Comparison of ENCODE assay signal across 9 mouse cellular contexts in genomic region chr1:194808261-194808660, GRCm38 (mm10).
DNase-seq lines count a peak whose midpoint lies in the region; ATAC-seq and TF ChIP-seq lines count a peak whose summit lies in the region.
"Had no signal": no experiment of that assay in that cellular context is flagged by ENCODE, and none has a peak within 500 bp of the region (broad histone marks: within the 10 kb centered on the region; RNA-seq: fewer than 3 reads in every experiment).

No protein-coding gene starts in this region.

- H3K9ac ChIP-seq in lung, postnatal 0 days (replicated peaks; ENCODE audit: low read depth), result no peak overlapping the region
- no peak overlapping the region for H3K9ac ChIP-seq in liver, embryonic 12.5 days
- no peak overlapping the region for H3K9ac ChIP-seq in midbrain, embryonic 14.5 days (replicated peaks; ENCODE audit: low read length)

- H3K4me1 ChIP-seq in heart, embryonic 10.5 days, result no peaks in the 10 kb centered on the region
- no peaks in the 10 kb centered on the region for H3K4me1 ChIP-seq in lung, postnatal 0 days (ENCODE audit: insufficient read depth, low read depth, low read length)
- H3K4me1 ChIP-seq in liver, embryonic 12.5 days, result peaks cover 33% of the 10 kb centered on the region
- no peaks in the 10 kb centered on the region for H3K4me1 ChIP-seq in midbrain, embryonic 14.5 days (ENCODE audit: control insufficient read depth, insufficient read depth, low read length)

- no peak for TF ChIP-seq POLR2A in brain, embryonic 14.5 days (IDR thresholded peaks at IDR 0.05; ENCODE audit: borderline replicate concordance, extremely low read depth, insufficient read depth, insufficient read length, poor library complexity, severe bottlenecking)

- H3K9me3 ChIP-seq in heart, embryonic 10.5 days, result no peaks in the 10 kb centered on the region
- no peaks in the 10 kb centered on the region for H3K9me3 ChIP-seq in lung, postnatal 0 days (ENCODE audit: low read length)
- H3K9me3 ChIP-seq in liver, embryonic 12.5 days (replicated peaks), result no peaks in the 10 kb centered on the region
- no peaks in the 10 kb centered on the region for H3K9me3 ChIP-seq in midbrain, embryonic 14.5 days (ENCODE audit: control insufficient read depth, low read length)

- no peak overlapping the region for H3K4me3 ChIP-seq in heart, embryonic 10.5 days
- H3K4me3 ChIP-seq in lung, postnatal 0 days (ENCODE audit: low read depth, low read length), result no peak overlapping the region
- H3K4me3 ChIP-seq in liver, embryonic 12.5 days, result no peak overlapping the region
- H3K4me3 ChIP-seq in midbrain, embryonic 14.5 days (replicated peaks; ENCODE audit: low read depth, low read length), result no peak overlapping the region

- H3K4me2 ChIP-seq in lung, postnatal 0 days (replicated peaks; ENCODE audit: low read depth, low read length), result no peak overlapping the region
- H3K4me2 ChIP-seq in liver, embryonic 12.5 days, result no peak overlapping the region
- H3K4me2 ChIP-seq in midbrain, embryonic 14.5 days (ENCODE audit: low read length), result no peak overlapping the region

- intact Hi-C loops in heart, postnatal 36 days (cut with DNase I), result no loop called here

- no peaks in the 10 kb centered on the region for H3K27me3 ChIP-seq in heart, embryonic 10.5 days (ENCODE audit: insufficient read depth, poor library complexity, severe bottlenecking)
- no peaks in the 10 kb centered on the region for H3K27me3 ChIP-seq in lung, postnatal 0 days (replicated peaks; ENCODE audit: insufficient read depth, low read length)
- no peaks in the 10 kb centered on the region for H3K27me3 ChIP-seq in liver, embryonic 12.5 days (replicated peaks)
- no peaks in the 10 kb centered on the region for H3K27me3 ChIP-seq in midbrain, embryonic 14.5 days (ENCODE audit: control insufficient read depth, insufficient read depth, low read length)

- H3K27ac ChIP-seq in heart, embryonic 10.5 days, result no peak overlapping the region
- H3K27ac ChIP-seq in lung, postnatal 0 days (ENCODE audit: low read length), result peak overlapping the region; percentile 66
- H3K27ac ChIP-seq in liver, embryonic 12.5 days, result no peak overlapping the region
- H3K27ac ChIP-seq in midbrain, embryonic 14.5 days (replicated peaks; ENCODE audit: low read depth, low read length), result no peak overlapping the region

- peak; percentile 69 for TF ChIP-seq EP300 in lung, postnatal 0 days (IDR thresholded peaks at IDR 0.05)

- H3K36me3 ChIP-seq in heart, embryonic 10.5 days, result peaks cover 41% of the 10 kb centered on the region; the same call in 1 of the 2 replicates
- peaks cover 21% of the 10 kb centered on the region; the same call in 1 of the 2 replicates for H3K36me3 ChIP-seq in lung, postnatal 0 days (ENCODE audit: insufficient read depth, low read length)
- H3K36me3 ChIP-seq in liver, embryonic 12.5 days, result peaks cover 18% of the 10 kb centered on the region
- peaks cover 81% of the 10 kb centered on the region for H3K36me3 ChIP-seq in midbrain, embryonic 14.5 days (ENCODE audit: control insufficient read depth, insufficient read depth, low read length)

- TF ChIP-seq CTCF in brain, embryonic 14.5 days (IDR thresholded peaks at IDR 0.05; ENCODE audit: borderline replicate concordance, extremely low read depth, insufficient read depth, insufficient read length), result no peak
- no peak for TF ChIP-seq CTCF in lung, postnatal 0 days (IDR thresholded peaks at IDR 0.05)

- peak; percentile 69 to 78 for DNase-seq in heart, adult 18-20 months
- DNase-seq in heart, embryonic 10.5 days (ENCODE audit: low spot score), result no peak
- DNase-seq in brain, embryonic 14.5 days (ENCODE audit: low read depth), result peak; percentile 29
- peak; percentile 32 to 39 for DNase-seq in heart, postnatal 36 days
- DNase-seq in lung, postnatal 0 days (ENCODE audit: low spot score), result peak; percentile 89
- DNase-seq in right cerebral cortex, adult 18-20 months, result no peak
- no peak for DNase-seq in midbrain, embryonic 14.5 days
- DNase-seq: cerebellum, postnatal 36 days had no signal

- peak; percentile 94 for ATAC-seq in lung, postnatal 0 days
- no peak for ATAC-seq in liver, embryonic 12.5 days
- ATAC-seq in midbrain, embryonic 14.5 days (ENCODE audit: low FRiP score, low TSS enrichment), result no peak

Comparison
In these comparisons a context has a peak if more than half of its experiments do, and no peak if none do; other contexts are left out.
1. DNase-seq: peak in heart, adult 18-20 months (2 of 2), brain, embryonic 14.5 days (single experiment), heart, postnatal 36 days (2 of 2) and lung, postnatal 0 days (single experiment); none in heart, embryonic 10.5 days (single experiment), right cerebral cortex, adult 18-20 months (single experiment) and midbrain, embryonic 14.5 days (single experiment).